In genomic region chr19:45544925-45545321, GRCm38 (mm10) we compare ENCODE assay signal across 8 mouse cellular contexts. TPM values are rescaled to one million over a fixed set of nuclear protein-coding genes. Genes with fewer than 3 reads are reported as not detected.
DNase-seq lines count a peak whose midpoint lies in the region; ATAC-seq and TF ChIP-seq lines count a peak whose summit lies in the region.

No protein-coding gene starts in this region.

- no peak for TF ChIP-seq POLR2A in brain, embryonic 14.5 days (IDR thresholded peaks at IDR 0.05; ENCODE audit: borderline replicate concordance, extremely low read depth, insufficient read depth, insufficient read length, poor library complexity, severe bottlenecking)
- no peak for TF ChIP-seq POLR2A in testis, adult 2 months (IDR thresholded peaks at IDR 0.05; ENCODE audit: control insufficient read depth, low read depth, low read length)

- peak overlapping the region; percentile 92 for H3K4me2 ChIP-seq in heart, embryonic 16.5 days (ENCODE audit: low read depth, low read length)
- peak overlapping the region; percentile 86 for H3K4me2 ChIP-seq in liver, postnatal 0 days (ENCODE audit: low read depth, low read length)
- peak overlapping the region; percentile 79 for H3K4me2 ChIP-seq in neural tube, embryonic 13.5 days

- WGBS in heart, embryonic 16.5 days: under 1% methylated on average over 30 of the region's 30 CpGs
- WGBS in liver, postnatal 0 days (ENCODE audit: insufficient replicate concordance): under 1% methylated on average over 30 of the region's 30 CpGs
- WGBS in neural tube, embryonic 13.5 days: under 1% methylated on average over 30 of the region's 30 CpGs

- no peaks in the 10 kb centered on the region for H3K36me3 ChIP-seq in heart, embryonic 16.5 days (ENCODE audit: control insufficient read depth, insufficient read depth)
- H3K36me3 ChIP-seq in liver, postnatal 0 days (replicated peaks; ENCODE audit: insufficient read depth, low read length): no peaks in the 10 kb centered on the region
- no peaks in the 10 kb centered on the region for H3K36me3 ChIP-seq in neural tube, embryonic 13.5 days
- H3K36me3 ChIP-seq in testis, adult 2 months (ENCODE audit: control insufficient read depth, insufficient read depth, low read length): no peaks in the 10 kb centered on the region

- H3K27me3 ChIP-seq in heart, embryonic 16.5 days (ENCODE audit: control insufficient read depth, insufficient read depth, low read length): peaks cover 41% of the 10 kb centered on the region
- peaks cover 25% of the 10 kb centered on the region for H3K27me3 ChIP-seq in liver, postnatal 0 days (ENCODE audit: insufficient read depth, low read length)
- peaks cover 54% of the 10 kb centered on the region for H3K27me3 ChIP-seq in neural tube, embryonic 13.5 days
- no peaks in the 10 kb centered on the region for H3K27me3 ChIP-seq in testis, adult 2 months (ENCODE audit: control insufficient read depth, insufficient read depth, low read length)

- TF ChIP-seq CTCF in brain, embryonic 14.5 days (IDR thresholded peaks at IDR 0.05; ENCODE audit: borderline replicate concordance, extremely low read depth, insufficient read depth, insufficient read length): peak; percentile 91
- peak; percentile 94 for TF ChIP-seq CTCF in liver, postnatal 0 days (IDR thresholded peaks at IDR 0.05; ENCODE audit: low read depth)
- peak; percentile 63 for TF ChIP-seq CTCF in testis, adult 2 months (IDR thresholded peaks at IDR 0.05; ENCODE audit: control insufficient read depth, insufficient read depth, insufficient replicate concordance, low read depth, low read length)

- H3K4me3 ChIP-seq in heart, embryonic 16.5 days (ENCODE audit: low read length): peak overlapping the region; percentile 55
- H3K4me3 ChIP-seq in liver, postnatal 0 days (ENCODE audit: low read depth, low read length): peak overlapping the region; percentile 43
- H3K4me3 ChIP-seq in neural tube, embryonic 13.5 days: peak overlapping the region; percentile 39
- H3K4me3 ChIP-seq in testis, adult 2 months (ENCODE audit: control insufficient read depth, low read depth, low read length): peak overlapping the region; percentile 54

- ATAC-seq in CD4-positive, CD25-positive, alpha-beta regulatory T cell, adult 4 months: peak; percentile 81
- peak; percentile 84 for ATAC-seq in erythroid progenitor cell, adult 5-6 weeks (replicated peaks; ENCODE audit: low FRiP score, poor library complexity, severe bottlenecking)
- peak; percentile 69 for ATAC-seq in heart, embryonic 16.5 days (replicated peaks; ENCODE audit: extremely low read depth, insufficient read depth, low FRiP score)
- ATAC-seq in liver, postnatal 0 days: peak; percentile 77
- peak; percentile 40 for ATAC-seq in neural tube, embryonic 13.5 days (ENCODE audit: low read depth)

- no peaks in the 10 kb centered on the region for H3K9me3 ChIP-seq in heart, embryonic 16.5 days (replicated peaks; ENCODE audit: control insufficient read depth, low read length)
- H3K9me3 ChIP-seq in liver, postnatal 0 days (ENCODE audit: low read length): no peaks in the 10 kb centered on the region
- no peaks in the 10 kb centered on the region for H3K9me3 ChIP-seq in neural tube, embryonic 13.5 days

- peak overlapping the region; percentile 60 for H3K9ac ChIP-seq in heart, embryonic 16.5 days (ENCODE audit: low read length)
- 0 out of 2 replicates have a peak overlapping the region, but pooled peaks have one; percentile 18 for H3K9ac ChIP-seq in liver, postnatal 0 days (replicated peaks)
- H3K9ac ChIP-seq in neural tube, embryonic 13.5 days: peak overlapping the region; percentile 68

- H3K4me1 ChIP-seq in heart, embryonic 16.5 days (ENCODE audit: control insufficient read depth, insufficient read depth, low read length): peaks cover 13% of the 10 kb centered on the region
- H3K4me1 ChIP-seq in liver, postnatal 0 days (ENCODE audit: insufficient read depth): peaks cover 19% of the 10 kb centered on the region
- peaks cover 78% of the 10 kb centered on the region for H3K4me1 ChIP-seq in neural tube, embryonic 13.5 days (replicated peaks)
- H3K4me1 ChIP-seq in testis, adult 2 months (ENCODE audit: control insufficient read depth, insufficient read depth, low read length): peaks cover 23% of the 10 kb centered on the region

- H3K27ac ChIP-seq in heart, embryonic 16.5 days (ENCODE audit: low read length): no peak overlapping the region
- H3K27ac ChIP-seq in liver, postnatal 0 days (ENCODE audit: low read depth): no peak overlapping the region
- H3K27ac ChIP-seq in neural tube, embryonic 13.5 days (replicated peaks): no peak overlapping the region; the same call in 1 of the 2 replicates
- no peak overlapping the region for H3K27ac ChIP-seq in testis, adult 2 months (ENCODE audit: control insufficient read depth, insufficient read depth, low read depth, low read length)

- TF ChIP-seq EP300 in liver, postnatal 0 days (IDR thresholded peaks at IDR 0.05; ENCODE audit: low read depth): no peak

- DNase-seq in brain, embryonic 14.5 days (ENCODE audit: low read depth): peak; percentile 90
- DNase-seq in kidney, postnatal 25 days: peak; percentile 82
- DNase-seq in liver, postnatal 0 days: peak; percentile 82

RNA-seq across cellular contexts. Expression of gene Poll, which starts 15.4 kb away (rescaled TPM):
- polyA plus RNA-seq in CD4-positive, CD25-positive, alpha-beta regulatory T cell, adult 4 months (2017; shearing (Covaris generic)): 10 to 100 TPM; 21.7 to 37.7 TPM
- 11.4 and 12.7 TPM in 2 replicates for polyA plus RNA-seq in brain, embryonic 14.5 days (2012; rRNA removed)
- 3.6 TPM in 1 of 2 replicates, not detected in the other for total RNA-seq in erythroid progenitor cell, adult 5-6 weeks (2015; ENCODE audit: low replicate concordance)
- 3.0 TPM in 1 of 2 replicates, not detected in the other for total RNA-seq in erythroid progenitor cell, adult 5-6 weeks (2017; ENCODE audit: low replicate concordance)
- 13.4 and 14.5 TPM in 2 replicates for polyA plus RNA-seq in heart, embryonic 16.5 days (2015; fragmentation: Nextera tagmentation; extraction: Ambion mirVana)
- 3.1 and 3.4 TPM in 2 replicates for polyA plus RNA-seq in liver, postnatal 0 days (2015; fragmentation: Nextera tagmentation; extraction: Ambion mirVana)
- polyA plus RNA-seq in neural tube, embryonic 13.5 days (2015; fragmentation: Nextera tagmentation; extraction: Ambion mirVana): 12.0 and 14.2 TPM in 2 replicates
- 61.0 and 70.6 TPM in 2 replicates for polyA plus RNA-seq in testis, adult 2 months (2012; rRNA removed)

RNA-seq across cellular contexts. Expression of gene Gm17018, which starts 15.5 kb away (rescaled TPM):
- polyA plus RNA-seq in CD4-positive, CD25-positive, alpha-beta regulatory T cell, adult 4 months (2017; shearing (Covaris generic)): 10 to 100 TPM; 56.4 to 76.1 TPM
- 18.8 and 24.1 TPM in 2 replicates for polyA plus RNA-seq in brain, embryonic 14.5 days (2012; rRNA removed)
- total RNA-seq in erythroid progenitor cell, adult 5-6 weeks (2015; ENCODE audit: low replicate concordance): 3.4 TPM in 1 of 2 replicates, not detected in the other
- 4.0 and 7.7 TPM in 2 replicates for total RNA-seq in erythroid progenitor cell, adult 5-6 weeks (2017; ENCODE audit: low replicate concordance)
- 32.0 and 33.8 TPM in 2 replicates for polyA plus RNA-seq in heart, embryonic 16.5 days (2015; fragmentation: Nextera tagmentation; extraction: Ambion mirVana)
- 12.8 and 13.1 TPM in 2 replicates for polyA plus RNA-seq in liver, postnatal 0 days (2015; fragmentation: Nextera tagmentation; extraction: Ambion mirVana)
- polyA plus RNA-seq in neural tube, embryonic 13.5 days (2015; fragmentation: Nextera tagmentation; extraction: Ambion mirVana): 63.4 and 66.7 TPM in 2 replicates
- 21.2 and 25.0 TPM in 2 replicates for polyA plus RNA-seq in testis, adult 2 months (2012; rRNA removed)

Comparison
In these comparisons a context has a peak if more than half of its experiments do, and no peak if none do; other contexts are left out.
1. H3K9ac ChIP-seq: peak in every context shown above with its lines; median percentile 68 in neural tube, embryonic 13.5 days; 60 in heart, embryonic 16.5 days; 18 in liver, postnatal 0 days.